Mouse (Mus musculus): ENCODE results near the gene Gm40193. TPM values are rescaled to one million over a fixed set of nuclear protein-coding genes. Genes with fewer than 3 reads are reported as not detected.
"Not testable (repeated sequence)": the region's sequence is repeated elsewhere in the genome, so short reads cannot be mapped to it uniquely, and the experiment has no call there.

The Gm40193 gene
- polyA plus RNA-seq, 1 experiment from 2014 or later = not detected

- not testable (repeated sequence) for H3K4me2 ChIP-seq (replicated peaks); H3K9ac ChIP-seq; H3K4me3 ChIP-seq; ATAC-seq (ENCODE audit: low FRiP score); H3K27me3 ChIP-seq; H3K9me3 ChIP-seq (replicated peaks); H3K27ac ChIP-seq; H3K4me1 ChIP-seq
- WGBS = 79% methylated on average over 2 of the region's 2 CpGs
- peaks cover 29% of the 10 kb centered on the region for H3K36me3 ChIP-seq
These were observed 1.7 kb downstream of the Gm40193 start for GRCm38 (mm10) chr11:70531065-70531464.

- H3K36me3 ChIP-seq = peaks cover 29% of the 10 kb centered on the region
- H3K9ac ChIP-seq = no peak overlapping the region
- 93% methylated on average over 7 of the region's 7 CpGs for WGBS
- no peaks in the 10 kb centered on the region for H3K9me3 ChIP-seq (replicated peaks)
- H3K4me3 ChIP-seq = no peak overlapping the region
- H3K4me1 ChIP-seq = peaks cover 5% of the 10 kb centered on the region
- ATAC-seq (ENCODE audit: low FRiP score) = no peak
- H3K27me3 ChIP-seq = no peaks in the 10 kb centered on the region
- H3K4me2 ChIP-seq (replicated peaks) = no peak overlapping the region
- no peak overlapping the region for H3K27ac ChIP-seq
These were observed 4.1 kb downstream of the Gm40193 start for GRCm38 (mm10) chr11:70528610-70529009.

- Histone ChIP-seq H3K36me3 (peaks cover 29% of the 10 kb centered on the region), H3K4me1 (peaks cover 5% of the 10 kb centered on the region), H3K9me3 (replicated peaks) (no peaks in the 10 kb centered on the region), H3K27ac (no peak overlapping the region), H3K4me3 (peak overlapping the region; percentile 71), H3K27me3 (no peaks in the 10 kb centered on the region), H3K4me2 (replicated peaks) (peak overlapping the region; percentile 75), H3K9ac (peak overlapping the region; percentile 79)
- WGBS = 90% methylated on average over 12 of the region's 12 CpGs
- no peak for ATAC-seq (ENCODE audit: low FRiP score)
These were observed 6.5 kb downstream of the Gm40193 start for GRCm38 (mm10) chr11:70526211-70526610.

GRCm38 (mm10) chr11:70525726-70526125 is 7.0 kb downstream of the Gm40193 start:
- Histone ChIP-seq H3K4me2 (replicated peaks) (peak overlapping the region; percentile 75), H3K27ac (peak overlapping the region; percentile 68; the same call in 1 of the 2 replicates), H3K4me1 (peaks cover 5% of the 10 kb centered on the region), H3K27me3 (no peaks in the 10 kb centered on the region), H3K36me3 (peaks cover 29% of the 10 kb centered on the region), H3K4me3 (peak overlapping the region; percentile 71), H3K9ac (peak overlapping the region; percentile 79), H3K9me3 (replicated peaks) (no peaks in the 10 kb centered on the region)
- 4% methylated on average over 12 of the region's 12 CpGs for WGBS
- peak; percentile 53 for ATAC-seq (ENCODE audit: low FRiP score)

- Histone ChIP-seq H3K9me3 (replicated peaks) (no peaks in the 10 kb centered on the region), H3K4me1 (peaks cover 7% of the 10 kb centered on the region), H3K4me3 (peak within 1 kb of the TSS; percentile 71), H3K9ac (peak within 1 kb of the TSS; percentile 79), H3K4me2 (replicated peaks) (peak within 1 kb of the TSS; percentile 75), H3K27me3 (no peaks in the 10 kb centered on the region), H3K36me3 (peaks cover 29% of the 10 kb centered on the region), H3K27ac (peak within 1 kb of the TSS; percentile 68)
- peak; percentile 95 for ATAC-seq (ENCODE audit: low FRiP score)
- 1% methylated on average over 25 of the region's 26 CpGs for WGBS
These were observed 7.5 kb downstream of the Gm40193 start, which contains the start of gene Psmb6 for GRCm38 (mm10) chr11:70525184-70525678. TSS of gene Psmb6 (plus strand) at chr11:70525367.

- ATAC-seq (ENCODE audit: low FRiP score) = no peak
- Histone ChIP-seq H3K27me3 (peaks cover 2% of the 10 kb centered on the region; the same call in 1 of the 2 replicates), H3K4me3 (peak overlapping the region; percentile 71), H3K9ac (no peak overlapping the region; the same call in 1 of the 2 replicates), H3K4me1 (peaks cover 11% of the 10 kb centered on the region), H3K27ac (no peak overlapping the region), H3K9me3 (replicated peaks) (no peaks in the 10 kb centered on the region), H3K36me3 (peaks cover 29% of the 10 kb centered on the region), H3K4me2 (replicated peaks) (peak overlapping the region; percentile 49)
- 7% methylated on average over 8 of the region's 8 CpGs for WGBS
These were observed 8.0 kb downstream of the Gm40193 start for GRCm38 (mm10) chr11:70524782-70525181.

GRCm38 (mm10) chr11:70523306-70523989 is 9.3 kb downstream of the Gm40193 start:
- 87% methylated on average over 8 of the region's 8 CpGs for WGBS
- ATAC-seq (ENCODE audit: low FRiP score); H3K27ac ChIP-seq: not testable (repeated sequence)

GRCm38 (mm10) chr11:70520178-70520769 is 12.5 kb downstream of the Gm40193 start:
- peak overlapping the region; percentile 36; the same call in 1 of the 2 replicates for H3K27ac ChIP-seq
- no peaks in the 10 kb centered on the region for H3K9me3 ChIP-seq (replicated peaks)
- peak overlapping the region; percentile 42 for H3K4me2 ChIP-seq (replicated peaks)
- peak overlapping the region; percentile 44 for H3K9ac ChIP-seq
- H3K4me3 ChIP-seq = peak overlapping the region; percentile 25
- no peak; the same call in 1 of the 2 replicates for ATAC-seq (ENCODE audit: low FRiP score)
- H3K4me1 ChIP-seq = peaks cover 6% of the 10 kb centered on the region; the same call in 1 of the 2 replicates
- H3K36me3 ChIP-seq = no peaks in the 10 kb centered on the region
- H3K27me3 ChIP-seq = peaks cover 5% of the 10 kb centered on the region; the same call in 1 of the 2 replicates
- 17% methylated on average over 41 of the region's 41 CpGs for whole genome bisulfite sequencing

More at GRCm38 (mm10) chr11:70523306-70523989, 9.3 kb downstream of the Gm40193 start:
- not testable (repeated sequence) for H3K27me3 ChIP-seq; H3K4me2 ChIP-seq (replicated peaks); H3K9me3 ChIP-seq (replicated peaks); H3K9ac ChIP-seq; H3K4me3 ChIP-seq
- peaks cover 20% of the 10 kb centered on the region for H3K36me3 ChIP-seq
- H3K4me1 ChIP-seq = peaks cover 11% of the 10 kb centered on the region

GRCm38 (mm10) chr11:70518923-70519322 is 13.8 kb downstream of the Gm40193 start, which contains the start of gene Gltpd2:
TSS of gene Gltpd2 (plus strand) at chr11:70519196.
- Histone ChIP-seq H3K9ac (peak within 1 kb of the TSS; percentile 44; the same call in 1 of the 2 replicates), H3K27me3 (peaks cover 5% of the 10 kb centered on the region; the same call in 1 of the 2 replicates), H3K9me3 (replicated peaks) (no peaks in the 10 kb centered on the region), H3K36me3 (no peaks in the 10 kb centered on the region), H3K4me1 (peaks cover 6% of the 10 kb centered on the region; the same call in 1 of the 2 replicates), H3K27ac (no peak within 1 kb of the TSS), H3K4me3 (peak within 1 kb of the TSS; percentile 25), H3K4me2 (replicated peaks) (peak within 1 kb of the TSS; percentile 42)
- WGBS = 76% methylated on average over 10 of the region's 10 CpGs
- ATAC-seq (ENCODE audit: low FRiP score) = no peak

- no peak overlapping the region for H3K4me2 ChIP-seq (replicated peaks)
- peaks cover 6% of the 10 kb centered on the region; the same call in 1 of the 2 replicates for H3K4me1 ChIP-seq
- H3K9me3 ChIP-seq (replicated peaks) = no peaks in the 10 kb centered on the region
- H3K27ac ChIP-seq = no peak overlapping the region
- H3K36me3 ChIP-seq = no peaks in the 10 kb centered on the region
- peaks cover 5% of the 10 kb centered on the region; the same call in 1 of the 2 replicates for H3K27me3 ChIP-seq
- H3K9ac ChIP-seq = no peak overlapping the region
- H3K4me3 ChIP-seq = no peak overlapping the region
- ATAC-seq (ENCODE audit: low FRiP score) = no peak
- WGBS = 72% methylated on average over 1 of the region's 1 CpGs
These were observed 14.3 kb downstream of the Gm40193 start for GRCm38 (mm10) chr11:70518436-70518835.

- Histone ChIP-seq H3K36me3 (no peaks in the 10 kb centered on the region), H3K4me1 (peaks cover 6% of the 10 kb centered on the region; the same call in 1 of the 2 replicates), H3K4me3 (no peak overlapping the region), H3K27me3 (peaks cover 5% of the 10 kb centered on the region; the same call in 1 of the 2 replicates), H3K27ac (no peak overlapping the region), H3K4me2 (replicated peaks) (no peak overlapping the region), H3K9me3 (replicated peaks) (no peaks in the 10 kb centered on the region), H3K9ac (no peak overlapping the region)
- 30% methylated on average over 2 of the region's 2 CpGs for WGBS
- no peak for ATAC-seq (ENCODE audit: low FRiP score)
These were observed 16.4 kb downstream of the Gm40193 start for GRCm38 (mm10) chr11:70516352-70516751.

GRCm38 (mm10) chr11:70514288-70514687 is 18.5 kb downstream of the Gm40193 start, which contains the start of gene Vmo1:
TSS of gene Vmo1 (minus strand) at chr11:70514616.
- ATAC-seq (ENCODE audit: low FRiP score) = no peak
- Histone ChIP-seq H3K27me3 (0 out of 2 replicates have a peak, but pooled peaks cover 11% of the 10 kb centered on the region), H3K36me3 (no peaks in the 10 kb centered on the region), H3K4me3 (no peak within 1 kb of the TSS), H3K27ac (no peak within 1 kb of the TSS), H3K4me2 (replicated peaks) (no peak within 1 kb of the TSS), H3K9me3 (replicated peaks) (no peaks in the 10 kb centered on the region), H3K9ac (no peak within 1 kb of the TSS), H3K4me1 (peaks cover 8% of the 10 kb centered on the region)
- 88% methylated on average over 7 of the region's 7 CpGs for WGBS
